ENCODE assay signal across 8 mouse cellular contexts in the genomic region with DNA sequence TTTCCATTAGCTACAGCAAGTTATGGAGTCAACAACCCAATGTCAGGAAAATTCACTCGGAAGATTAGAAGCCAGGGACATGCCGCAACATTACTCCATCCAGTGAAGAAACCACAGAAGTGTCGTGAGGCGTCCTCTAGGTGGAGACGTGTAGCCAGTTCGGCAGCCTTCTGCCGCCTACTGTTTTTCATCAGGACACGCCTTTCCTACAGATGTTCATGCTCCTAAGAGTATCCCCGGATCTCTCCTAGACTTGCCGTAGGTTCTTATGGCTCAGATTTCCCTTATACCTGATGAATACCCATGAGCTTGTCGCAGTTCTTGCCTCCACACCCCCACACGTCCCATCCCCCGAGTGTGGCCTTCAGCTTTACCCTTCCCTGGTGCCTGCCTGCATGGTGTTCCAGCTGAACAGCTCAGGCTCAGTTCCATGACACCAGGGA.
DNase-seq lines count a peak whose midpoint lies in the region; ATAC-seq lines count a peak whose summit lies in the region.

No protein-coding gene starts in this region.

- WGBS in forebrain, embryonic 12.5 days = 18% methylated on average over 13 of the region's 13 CpGs
- 22% methylated on average over 13 of the region's 13 CpGs for WGBS in hindbrain, embryonic 13.5 days
- 9% methylated on average over 13 of the region's 13 CpGs for WGBS in limb, embryonic 13.5 days
- 22% methylated on average over 13 of the region's 13 CpGs for WGBS in midbrain, embryonic 12.5 days
- 10% methylated on average over 13 of the region's 13 CpGs for WGBS in stomach, embryonic 16.5 days

- peak; percentile 57; the same call in 1 of the 2 replicates for ATAC-seq in forebrain, embryonic 12.5 days (ENCODE audit: low FRiP score)
- ATAC-seq in hindbrain, embryonic 13.5 days (ENCODE audit: low FRiP score) = peak; percentile 52; the same call in 1 of the 2 replicates
- ATAC-seq in limb, embryonic 13.5 days (ENCODE audit: low FRiP score, low read depth) = peak; percentile 81
- ATAC-seq in midbrain, embryonic 12.5 days (ENCODE audit: low FRiP score, low read depth) = peak; percentile 62; the same call in 1 of the 2 replicates
- peak; percentile 58; the same call in 1 of the 2 replicates for ATAC-seq in stomach, embryonic 16.5 days (ENCODE audit: insufficient read depth, low FRiP score)

- no peak overlapping the region for H3K9ac ChIP-seq in forebrain, embryonic 12.5 days
- H3K9ac ChIP-seq in hindbrain, embryonic 13.5 days = no peak overlapping the region
- no peak overlapping the region for H3K9ac ChIP-seq in limb, embryonic 13.5 days
- no peak overlapping the region for H3K9ac ChIP-seq in midbrain, embryonic 12.5 days (replicated peaks)
- H3K9ac ChIP-seq in stomach, embryonic 16.5 days (ENCODE audit: low read length) = no peak overlapping the region

- no peak overlapping the region for H3K4me3 ChIP-seq in forebrain, embryonic 12.5 days (replicated peaks)
- no peak overlapping the region for H3K4me3 ChIP-seq in hindbrain, embryonic 13.5 days
- no peak overlapping the region for H3K4me3 ChIP-seq in limb, embryonic 13.5 days
- no peak overlapping the region for H3K4me3 ChIP-seq in midbrain, embryonic 12.5 days
- no peak overlapping the region for H3K4me3 ChIP-seq in stomach, embryonic 16.5 days (replicated peaks; ENCODE audit: low read length)

- H3K36me3 ChIP-seq in forebrain, embryonic 12.5 days (replicated peaks) = no peaks in the 10 kb centered on the region
- H3K36me3 ChIP-seq in hindbrain, embryonic 13.5 days = no peaks in the 10 kb centered on the region
- no peaks in the 10 kb centered on the region for H3K36me3 ChIP-seq in limb, embryonic 13.5 days
- no peaks in the 10 kb centered on the region for H3K36me3 ChIP-seq in midbrain, embryonic 12.5 days
- no peaks in the 10 kb centered on the region for H3K36me3 ChIP-seq in stomach, embryonic 16.5 days (ENCODE audit: control insufficient read depth, insufficient read depth, low read length)

- peak; percentile 34 to 49 for DNase-seq in cerebellum, postnatal 10 days
- DNase-seq in cerebellum, postnatal 4 days (ENCODE audit: low spot score in 2 of 2) = no peak
- DNase-seq in adrenal gland, postnatal 10 days = peak; percentile 48

- H3K27ac ChIP-seq in forebrain, embryonic 12.5 days = no peak overlapping the region
- no peak overlapping the region for H3K27ac ChIP-seq in hindbrain, embryonic 13.5 days
- H3K27ac ChIP-seq in limb, embryonic 13.5 days = no peak overlapping the region
- H3K27ac ChIP-seq in midbrain, embryonic 12.5 days (replicated peaks) = no peak overlapping the region
- no peak overlapping the region for H3K27ac ChIP-seq in stomach, embryonic 16.5 days (ENCODE audit: low read length)

- H3K4me2 ChIP-seq in forebrain, embryonic 12.5 days = no peak overlapping the region
- H3K4me2 ChIP-seq in hindbrain, embryonic 13.5 days = 0 out of 2 replicates have a peak overlapping the region, but pooled peaks have one; percentile 17
- H3K4me2 ChIP-seq in limb, embryonic 13.5 days (replicated peaks) = peak overlapping the region; percentile 52
- H3K4me2 ChIP-seq in midbrain, embryonic 12.5 days (replicated peaks) = peak overlapping the region; percentile 25; the same call in 1 of the 2 replicates
- H3K4me2 ChIP-seq in stomach, embryonic 16.5 days (ENCODE audit: low read depth, low read length) = peak overlapping the region; percentile 32; the same call in 1 of the 2 replicates

- H3K4me1 ChIP-seq in forebrain, embryonic 12.5 days = no peaks in the 10 kb centered on the region
- no peaks in the 10 kb centered on the region for H3K4me1 ChIP-seq in hindbrain, embryonic 13.5 days (replicated peaks)
- H3K4me1 ChIP-seq in limb, embryonic 13.5 days = peaks cover 5% of the 10 kb centered on the region
- H3K4me1 ChIP-seq in midbrain, embryonic 12.5 days = no peaks in the 10 kb centered on the region
- H3K4me1 ChIP-seq in stomach, embryonic 16.5 days (ENCODE audit: control insufficient read depth, insufficient read depth, low read length) = no peaks in the 10 kb centered on the region

- H3K27me3 ChIP-seq in forebrain, embryonic 12.5 days = no peaks in the 10 kb centered on the region
- no peaks in the 10 kb centered on the region for H3K27me3 ChIP-seq in hindbrain, embryonic 13.5 days
- H3K27me3 ChIP-seq in limb, embryonic 13.5 days = no peaks in the 10 kb centered on the region
- H3K27me3 ChIP-seq in midbrain, embryonic 12.5 days = no peaks in the 10 kb centered on the region
- H3K27me3 ChIP-seq in stomach, embryonic 16.5 days (ENCODE audit: control insufficient read depth, insufficient read depth, low read length) = no peaks in the 10 kb centered on the region

- H3K9me3 ChIP-seq in forebrain, embryonic 12.5 days = no peaks in the 10 kb centered on the region
- H3K9me3 ChIP-seq in hindbrain, embryonic 13.5 days = no peaks in the 10 kb centered on the region
- H3K9me3 ChIP-seq in limb, embryonic 13.5 days = no peaks in the 10 kb centered on the region
- no peaks in the 10 kb centered on the region for H3K9me3 ChIP-seq in midbrain, embryonic 12.5 days
- H3K9me3 ChIP-seq in stomach, embryonic 16.5 days (replicated peaks; ENCODE audit: control insufficient read depth, low read length) = no peaks in the 10 kb centered on the region

Comparison
In these comparisons a context has a peak if more than half of its experiments do, and no peak if none do; other contexts are left out.
1. DNase-seq: peak in cerebellum, postnatal 10 days (2 of 2) and adrenal gland, postnatal 10 days (single experiment); none in cerebellum, postnatal 4 days (0 of 2).
2. Peak in every context shown above with its lines, with median percentiles within 50 percentile points of each other: ATAC-seq.